Mouse (Mus musculus) thymus, adult 2 months (tissue): ENCODE results near the gene Zfp804a.

Experiments used
- CTCF ChIP-seq: fragments of 200-500 bp; IDR thresholded peaks from 2 replicates; pipeline ENCODE4 v1.5.1; 2012; ENCODE audit warnings: mild to moderate bottlenecking, control low read depth, low read length, moderate library complexity, borderline replicate concordance; ENCODE audit not compliant: control insufficient read depth, poor library complexity, insufficient read depth; ENCODE audit errors: extremely low read depth
- POLR2A ChIP-seq: fragments of 200-500 bp; IDR thresholded peaks from 2 replicates; pipeline ENCODE4 v1.6.1; 2012; ENCODE audit warnings: mild to moderate bottlenecking, low read length, control low read depth, moderate library complexity; ENCODE audit not compliant: control insufficient read depth, poor library complexity, insufficient read depth; ENCODE audit errors: extremely low read depth

DNA sequence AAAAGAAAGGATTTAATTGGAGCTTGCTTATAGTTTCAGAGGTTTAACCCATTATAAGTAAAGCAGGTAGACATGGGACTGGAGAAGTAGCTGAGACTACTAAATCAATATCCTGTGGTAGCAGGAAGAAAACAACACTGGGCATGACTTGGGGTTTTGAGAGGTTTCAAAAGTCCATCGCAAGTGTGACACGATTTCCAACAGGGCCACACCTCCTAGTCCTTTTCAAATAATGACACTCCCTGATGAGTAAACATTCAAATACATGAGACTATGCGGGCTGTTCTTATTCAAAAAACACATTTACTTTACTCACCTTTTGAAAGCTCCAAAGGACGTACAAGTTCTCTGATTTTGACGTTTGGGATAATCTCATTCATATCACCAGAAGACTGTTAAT lies 146.9 kb downstream of the Zfp804a start:
- TF ChIP-seq CTCF (no peak), POLR2A (no peak)
